Mouse (Mus musculus) heart, embryonic 16.5 days (tissue): ENCODE data around the gene Tacr1. TPM values are rescaled to one million over a fixed set of nuclear protein-coding genes. Genes with fewer than 3 reads are reported as not detected.

ENCODE experiments used
- ATAC-seq: fragments of 200-750 bp; cut with Nextera tagmentation; replicated peaks from 2 replicates; pipeline ENCODE4 v1.8.0; 2017; ENCODE audit warnings: moderate number of reproducible peaks; ENCODE audit not compliant: insufficient read depth, low FRiP score; ENCODE audit errors: extremely low read depth
- H3K27ac ChIP-seq: fragments of 300-500 bp; sonication (generic); 2 replicates; pipeline ENCODE4 v1.5.1; 2014; ENCODE audit warnings: mild to moderate bottlenecking, low read length, control low read depth, moderate library complexity
- H3K27me3 ChIP-seq: fragments of 300-500 bp; sonication (generic); 2 replicates; pipeline ENCODE4 v1.6.1; 2014; ENCODE audit warnings: low read length, mixed read lengths; ENCODE audit not compliant: control insufficient read depth, insufficient read depth
- H3K36me3 ChIP-seq: fragments of 300-500 bp; sonication (generic); 2 replicates; pipeline ENCODE4 v1.6.1; 2014; ENCODE audit not compliant: control insufficient read depth, insufficient read depth
- H3K4me1 ChIP-seq: fragments of 300-500 bp; sonication (generic); 2 replicates; pipeline ENCODE4 v1.6.1; 2014; ENCODE audit warnings: low read length, mixed read lengths; ENCODE audit not compliant: control insufficient read depth, insufficient read depth
- H3K4me2 ChIP-seq: fragments of 300-500 bp; sonication (generic); 2 replicates; pipeline ENCODE4 v1.6.1; 2014; ENCODE audit warnings: low read depth, mild to moderate bottlenecking, control low read depth, low read length
- H3K4me3 ChIP-seq: fragments of 300-500 bp; sonication (generic); 2 replicates; pipeline ENCODE4 v1.5.1; 2014; ENCODE audit warnings: mild to moderate bottlenecking, control low read depth, low read length
- H3K9ac ChIP-seq: fragments of 300-500 bp; sonication (generic); 2 replicates; pipeline ENCODE4 v1.6.1; 2014; ENCODE audit warnings: low read length, control low read depth
- H3K9me3 ChIP-seq: fragments of 300-500 bp; sonication (generic); replicated peaks from 2 replicates; pipeline ENCODE4 v1.6.1; 2016; ENCODE audit warnings: low read length; ENCODE audit not compliant: control insufficient read depth
- WGBS: fragments of 180-500 bp; shearing (Covaris S2); extraction: QIAGEN DNeasy Blood & Tissue Kit; methylation state at CpG from one replicate; pipeline ENCODE4 v1.1.7; 2014; 5-methylcytosine and 5-hydroxymethylcytosine counted together
- polyA plus RNA-seq: library from polyadenylated mRNA; unstranded; fragments of >200 nt; fragmentation: Nextera tagmentation; extraction: Ambion mirVana; gene quantifications from 2 replicates; pipeline ENCODE4 v1.2.1, GENCODE M21; 2015

Tacr1 gene
- 0.20 TPM in 2 replicates for polyA plus RNA-seq

DNA sequence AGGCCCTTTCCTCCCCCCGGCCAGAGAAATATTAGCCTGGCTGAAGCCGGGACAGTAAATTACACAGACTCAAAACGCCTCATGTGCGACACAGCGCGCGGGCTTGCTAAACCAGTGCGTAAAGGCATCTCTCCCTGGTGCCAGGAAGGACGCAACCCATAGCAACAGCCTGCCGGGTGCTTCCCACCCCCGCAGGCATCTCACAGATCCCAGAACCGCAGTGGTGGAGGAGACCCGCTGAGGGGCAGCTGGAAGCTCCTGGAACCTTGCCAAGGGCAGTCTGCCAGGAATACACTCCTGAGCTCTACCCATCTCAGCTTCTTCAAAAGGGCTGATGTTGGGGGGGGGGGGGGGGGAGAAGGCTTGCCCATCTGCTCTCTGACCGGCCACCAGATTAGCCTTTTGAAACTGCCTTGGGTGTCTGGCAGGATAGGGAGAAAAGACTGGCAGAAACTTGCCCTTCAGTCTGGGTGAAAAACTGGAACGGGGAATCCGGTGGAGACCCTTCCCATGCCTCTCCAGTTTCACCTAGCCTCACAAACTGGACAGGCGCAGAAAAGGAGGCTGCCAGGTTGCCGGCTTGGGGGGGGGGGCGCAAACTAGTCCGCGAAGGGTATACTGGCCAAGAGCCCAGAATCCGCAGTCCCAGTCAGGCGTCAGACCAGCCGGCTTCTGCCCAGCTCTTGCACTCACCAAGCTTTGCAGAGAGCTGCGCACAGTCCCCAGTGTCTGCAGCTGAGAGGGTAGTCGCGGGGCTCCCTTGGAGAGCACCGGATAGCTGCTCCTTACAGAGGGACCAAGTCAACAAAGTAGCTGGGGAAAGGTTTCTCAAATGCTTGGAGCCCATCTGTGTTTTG, at the start of gene Tacr1:
Tacr1 (plus strand) TSS at position 740 of the 857 bp plus-strand sequence.
- WGBS = 1% methylated on average over 28 of the region's 28 CpGs

DNA sequence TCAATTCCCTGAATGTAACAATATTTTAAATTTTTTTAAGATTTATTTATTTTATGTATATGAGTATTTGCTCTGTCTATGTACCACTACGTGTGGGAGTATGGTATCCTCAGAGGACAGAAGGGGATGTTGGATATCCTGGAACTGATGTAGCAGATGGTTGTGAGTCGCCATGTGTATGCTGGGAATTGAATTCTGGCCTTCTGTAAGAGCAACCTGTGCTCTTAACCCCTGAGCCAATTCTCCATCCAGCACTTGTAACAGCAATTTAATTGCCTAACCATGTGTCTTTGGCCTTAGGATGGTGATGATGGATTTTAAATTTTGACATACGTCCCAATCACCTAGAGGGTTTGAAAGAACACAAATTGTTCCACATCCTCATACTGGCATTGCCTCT, 26.0 kb upstream of the Tacr1 start:
- H3K4me2 ChIP-seq = no peak overlapping the region
- no peaks in the 10 kb centered on the region for H3K4me1 ChIP-seq
- H3K36me3 ChIP-seq = no peaks in the 10 kb centered on the region
- ATAC-seq = no peak
- no peak overlapping the region for H3K9ac ChIP-seq
- 78% methylated on average over 3 of the region's 3 CpGs for WGBS
- no peaks in the 10 kb centered on the region for H3K27me3 ChIP-seq
- no peak overlapping the region for H3K27ac ChIP-seq
- H3K4me3 ChIP-seq = no peak overlapping the region
- no peaks in the 10 kb centered on the region for H3K9me3 ChIP-seq

More for the DNA sequence above, at the start of gene Tacr1:
- ATAC-seq = peak; percentile 75
- Histone ChIP-seq H3K4me3 (peak within 1 kb of the TSS; percentile 37), H3K9me3 (no peaks in the 10 kb centered on the region), H3K27ac (no peak within 1 kb of the TSS), H3K4me1 (peaks cover 12% of the 10 kb centered on the region), H3K9ac (no peak within 1 kb of the TSS), H3K36me3 (no peaks in the 10 kb centered on the region), H3K4me2 (peak within 1 kb of the TSS; percentile 62), H3K27me3 (peaks cover 43% of the 10 kb centered on the region)

DNA sequence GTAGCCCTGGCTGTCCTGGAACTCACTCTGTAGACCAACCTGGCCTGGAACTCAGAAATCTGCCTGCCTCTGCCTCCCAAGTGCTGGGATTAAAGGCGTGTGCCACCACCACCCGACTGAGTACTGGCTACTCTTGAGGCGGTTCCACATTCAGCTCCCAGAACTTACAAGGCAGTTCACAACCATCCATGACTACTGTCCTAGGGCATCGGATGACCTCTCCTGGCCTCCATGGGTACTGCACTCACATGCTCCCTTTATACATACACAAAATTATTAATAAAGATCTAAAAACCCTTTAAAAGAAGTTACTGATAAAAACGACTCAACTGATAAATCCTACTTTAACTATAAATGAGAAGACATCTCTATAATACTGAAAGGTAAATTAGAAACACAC, 18.6 kb upstream of the Tacr1 start:
- Histone ChIP-seq H3K36me3 (no peaks in the 10 kb centered on the region), H3K9ac (no peak overlapping the region), H3K27ac (no peak overlapping the region), H3K4me3 (no peak overlapping the region), H3K27me3 (no peaks in the 10 kb centered on the region), H3K4me1 (no peaks in the 10 kb centered on the region), H3K4me2 (no peak overlapping the region), H3K9me3 (0 out of 2 replicates have a peak, but pooled peaks cover 3% of the 10 kb centered on the region)
- ATAC-seq = no peak
- WGBS = 84% methylated on average over 5 of the region's 5 CpGs

DNA sequence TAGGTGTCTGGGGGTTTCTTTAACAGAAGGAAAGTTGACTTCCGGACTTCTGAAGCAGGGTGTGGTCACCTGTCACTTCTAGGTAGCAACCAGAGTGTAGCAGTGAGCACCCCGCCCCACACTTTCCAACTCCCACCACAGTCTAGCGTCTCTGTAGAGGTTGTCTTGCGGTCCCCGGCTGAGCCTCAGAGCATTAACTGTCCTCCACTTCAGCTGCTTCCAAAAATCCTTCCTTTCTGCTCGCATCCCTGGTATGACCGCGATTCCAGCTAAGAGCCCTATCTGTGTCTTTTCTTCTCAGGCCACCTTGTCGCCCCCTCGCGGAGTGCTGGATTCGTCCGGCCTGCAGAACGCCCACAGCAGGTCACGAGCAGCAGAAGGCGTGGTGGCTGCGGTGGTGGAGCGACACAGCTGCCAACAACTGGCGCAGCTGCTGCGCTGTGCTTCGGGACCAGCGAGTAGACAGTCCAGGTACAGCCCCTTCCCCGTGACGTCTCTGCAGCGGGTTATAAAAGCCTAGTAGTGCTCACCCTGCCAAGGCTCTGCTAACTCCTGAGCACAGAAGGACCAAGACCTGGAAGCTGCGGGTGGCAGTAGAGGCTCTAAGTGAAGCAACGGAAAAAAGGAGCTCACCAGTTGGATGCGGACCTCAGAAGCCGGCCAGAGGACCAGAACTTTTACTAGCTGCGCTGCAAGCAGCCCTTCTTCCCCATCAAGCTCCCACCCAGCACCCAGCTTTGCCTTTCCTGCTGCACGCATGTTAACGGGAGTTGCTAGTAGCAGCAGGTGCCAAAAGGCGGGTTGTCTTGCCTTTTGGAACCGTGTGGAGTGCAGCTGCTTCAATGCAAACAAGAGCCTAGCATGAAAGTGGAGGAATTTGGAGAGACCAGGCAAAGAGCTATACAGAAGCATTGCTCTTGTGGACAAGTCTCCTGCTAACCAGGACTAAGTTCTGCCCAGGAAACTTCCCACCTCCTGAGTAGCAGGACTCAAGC, 664 bp downstream of the Tacr1 start:
- Histone ChIP-seq H3K4me1 (peaks cover 12% of the 10 kb centered on the region), H3K9me3 (no peaks in the 10 kb centered on the region), H3K36me3 (no peaks in the 10 kb centered on the region), H3K4me2 (peak overlapping the region; percentile 62), H3K9ac (no peak overlapping the region), H3K27ac (no peak overlapping the region), H3K4me3 (peak overlapping the region; percentile 37), H3K27me3 (peaks cover 43% of the 10 kb centered on the region)
- 3% methylated on average over 34 of the region's 34 CpGs for WGBS
- no peak; the same call in 1 of the 2 replicates for ATAC-seq

DNA sequence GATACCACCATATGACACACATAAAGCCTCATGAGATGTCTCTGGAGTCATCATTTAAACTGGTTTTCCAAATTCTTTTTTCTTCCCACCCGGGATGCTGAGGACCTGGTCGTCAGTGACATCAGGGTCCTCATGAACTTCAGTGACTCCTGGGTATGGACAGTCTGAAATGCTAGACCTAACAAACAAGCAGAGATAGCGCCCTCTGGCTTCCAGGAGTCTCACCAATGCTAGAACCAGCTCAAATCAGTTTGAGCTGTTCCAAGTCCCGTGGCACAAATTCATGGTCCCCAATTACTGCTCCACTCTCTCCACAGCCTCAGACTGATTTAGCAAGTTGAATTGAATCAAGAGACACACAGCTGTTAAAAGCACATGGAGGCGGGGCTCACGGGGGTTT, 16.2 kb downstream of the Tacr1 start:
- Histone ChIP-seq H3K36me3 (no peaks in the 10 kb centered on the region), H3K9me3 (no peaks in the 10 kb centered on the region), H3K27me3 (no peaks in the 10 kb centered on the region), H3K9ac (no peak overlapping the region), H3K27ac (no peak overlapping the region), H3K4me1 (no peaks in the 10 kb centered on the region), H3K4me2 (no peak overlapping the region), H3K4me3 (no peak overlapping the region)
- ATAC-seq = no peak
- WGBS = 66% methylated on average over 6 of the region's 6 CpGs

DNA sequence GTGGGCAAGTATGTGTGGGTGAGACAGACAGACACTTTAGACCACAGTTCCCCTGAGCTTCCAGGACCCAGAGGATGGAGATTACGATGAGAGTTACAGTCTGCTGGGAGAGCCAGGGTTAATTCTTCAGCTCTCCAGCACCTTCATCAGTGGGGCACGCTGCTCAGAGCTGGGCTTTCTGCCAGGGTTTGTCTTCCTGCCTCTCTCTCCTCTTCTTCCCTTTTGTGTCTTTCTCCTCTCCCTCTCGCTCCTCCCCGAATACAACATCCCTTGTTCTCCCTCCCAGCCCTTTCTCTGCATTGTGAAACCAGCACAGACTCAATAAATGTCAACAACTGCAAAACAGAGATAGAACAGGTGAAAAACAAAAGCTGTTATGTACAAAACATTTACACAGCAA, 18.1 kb downstream of the Tacr1 start:
- ATAC-seq = no peak
- H3K27ac ChIP-seq = no peak overlapping the region

DNA sequence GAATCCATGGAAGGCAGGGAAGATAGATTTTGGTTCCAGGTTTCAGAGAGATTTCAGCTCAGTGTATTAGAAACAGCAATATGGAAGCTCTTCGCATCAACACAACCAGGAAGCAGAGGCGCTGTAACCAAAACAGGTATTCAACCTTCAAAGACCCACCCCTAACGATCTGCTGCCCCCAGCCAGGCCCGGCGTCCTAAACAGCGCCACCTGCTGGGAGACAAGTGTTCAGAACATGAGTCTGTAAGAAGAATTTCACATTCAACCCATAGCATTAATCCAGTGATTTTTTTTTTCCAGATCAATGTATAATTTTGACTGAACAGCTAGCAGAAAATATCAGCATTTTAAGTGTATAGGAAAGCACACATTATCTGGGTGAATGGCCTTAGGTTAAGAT, 26.8 kb downstream of the Tacr1 start:
- ATAC-seq = no peak
- H3K9me3 ChIP-seq = peaks cover 3% of the 10 kb centered on the region
- no peaks in the 10 kb centered on the region for H3K27me3 ChIP-seq
- H3K36me3 ChIP-seq = no peaks in the 10 kb centered on the region
- H3K27ac ChIP-seq = no peak overlapping the region
- no peak overlapping the region for H3K4me2 ChIP-seq
- no peak overlapping the region for H3K9ac ChIP-seq
- no peaks in the 10 kb centered on the region for H3K4me1 ChIP-seq
- 58% methylated on average over 6 of the region's 6 CpGs for whole genome bisulfite sequencing
- no peak overlapping the region for H3K4me3 ChIP-seq

More for the DNA sequence above, 18.1 kb downstream of the Tacr1 start:
- H3K4me2 ChIP-seq = no peak overlapping the region
- WGBS = 34% methylated on average over 4 of the region's 4 CpGs
- H3K9ac ChIP-seq = no peak overlapping the region
- no peaks in the 10 kb centered on the region for H3K27me3 ChIP-seq
- H3K36me3 ChIP-seq = no peaks in the 10 kb centered on the region
- H3K4me3 ChIP-seq = no peak overlapping the region
- H3K9me3 ChIP-seq = peaks cover 5% of the 10 kb centered on the region; the same call in 1 of the 2 replicates
- no peaks in the 10 kb centered on the region for H3K4me1 ChIP-seq

DNA sequence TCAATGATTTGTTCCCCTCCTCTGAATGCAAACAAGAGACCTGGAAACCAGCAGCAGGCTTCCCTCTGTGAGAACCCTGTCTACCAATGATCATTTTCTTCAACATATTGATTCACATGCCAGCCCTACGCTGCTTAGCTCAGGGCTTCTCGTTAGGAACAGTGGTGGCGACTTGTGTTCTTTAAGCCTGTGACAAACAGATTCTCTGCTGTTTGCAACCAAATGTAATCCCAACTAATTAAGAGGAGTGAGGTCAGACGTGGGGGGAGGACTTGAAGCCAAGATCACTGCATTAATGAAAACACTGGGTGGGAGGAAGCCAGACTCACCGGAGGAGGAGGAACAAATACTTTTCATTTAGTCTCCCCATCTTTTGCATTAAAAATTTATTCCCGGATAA, 27.6 kb downstream of the Tacr1 start:
- no peak for ATAC-seq
- Histone ChIP-seq H3K9ac (no peak overlapping the region), H3K27ac (no peak overlapping the region), H3K27me3 (no peaks in the 10 kb centered on the region), H3K4me1 (no peaks in the 10 kb centered on the region), H3K36me3 (no peaks in the 10 kb centered on the region), H3K4me2 (no peak overlapping the region), H3K9me3 (no peaks in the 10 kb centered on the region; the same call in 1 of the 2 replicates), H3K4me3 (no peak overlapping the region)
- WGBS = 63% methylated on average over 6 of the region's 6 CpGs
